Mouse (Mus musculus) heart, adult 2 months (tissue): Measurements from ENCODE around the gene Olfr279. TPM values are rescaled to one million over a fixed set of nuclear protein-coding genes. Genes with fewer than 3 reads are reported as not detected.
A peak's percentile ranks its signal among the peaks of the same experiment; 100 is the strongest.

Experiments
- DNase-seq, 2 experiments: peaks; one replicate each; pipeline ENCODE4 v3.0.0; 2021
- H3K27ac ChIP-seq: fragments of 200-600 bp; 2 replicates; pipeline ENCODE4 v1.8.1; 2022
- H3K27me3 ChIP-seq: fragments of 200-500 bp; 2 replicates; pipeline ENCODE4 v1.6.1; 2012; ENCODE audit warnings: mild to moderate bottlenecking, low read length, inconsistent platforms, mixed read lengths; ENCODE audit not compliant: control insufficient read depth, insufficient read depth
- H3K36me3 ChIP-seq: fragments of 200-500 bp; 2 replicates; pipeline ENCODE4 v1.6.1; 2012; ENCODE audit warnings: low read length, inconsistent platforms; ENCODE audit not compliant: control insufficient read depth, insufficient read depth
- H3K4me1 ChIP-seq: fragments of 200-500 bp; 2 replicates; pipeline ENCODE4 v1.6.1; 2011; ENCODE audit warnings: low read length; ENCODE audit not compliant: control insufficient read depth, insufficient read depth
- H3K4me3 ChIP-seq: fragments of 200-600 bp; 2 replicates; pipeline ENCODE4 v1.8.1; 2022
- H3K79me2 ChIP-seq: fragments of 200-500 bp; replicated peaks from 2 replicates; pipeline ENCODE4 v1.6.1; 2012; ENCODE audit warnings: mild to moderate bottlenecking, inconsistent platforms, low read length, moderate library complexity, mixed read lengths; ENCODE audit not compliant: control insufficient read depth, insufficient read depth
- H3K9ac ChIP-seq: fragments of 200-500 bp; 2 replicates; pipeline ENCODE4 v1.6.1; 2012; ENCODE audit warnings: low read depth, mild to moderate bottlenecking, control low read depth, inconsistent platforms, low read length, mixed read lengths
- CTCF ChIP-seq: fragments of 200-600 bp; IDR thresholded peaks from 2 replicates; pipeline ENCODE4 v1.8.1; 2022; ENCODE audit warnings: antibody characterized with exemption, mild to moderate bottlenecking, moderate library complexity
- EP300 ChIP-seq: fragments of 200-500 bp; IDR thresholded peaks from 2 replicates; pipeline ENCODE4 v1.6.1; 2011; ENCODE audit warnings: low read depth, low read length, control low read depth; ENCODE audit not compliant: insufficient read depth
- POLR2A ChIP-seq: fragments of 200-500 bp; IDR thresholded peaks from 2 replicates; pipeline ENCODE4 v1.6.1; 2011; ENCODE audit warnings: mild to moderate bottlenecking, low read depth, low read length, control low read depth; ENCODE audit not compliant: insufficient read depth
- WGBS: fragments of 180-500 bp; shearing (Covaris S2); methylation state at CpG from one replicate; pipeline ENCODE4 v1.1.7; 2018; 5-methylcytosine and 5-hydroxymethylcytosine counted together
- intact Hi-C: fragments of 180-260 bp; cut with DNase I; formaldehyde crosslinking; loops from one replicate; pipeline ENCODE4 v1.15.1; 2025
- polyA plus RNA-seq: library from polyadenylated mRNA; depleted of rRNA; stranded (reverse); fragments of >200 nt; gene quantifications from 2 replicates; pipeline ENCODE4 v1.2.3, GENCODE M21; 2012
- total RNA-seq, 2 experiments: library from RNA; stranded (reverse); gene quantifications; 2 replicates each; pipeline ENCODE4 v1.2.3; 2021

The Olfr279 gene
- total and polyA plus RNA-seq, 3 experiments, result not detected

DNA sequence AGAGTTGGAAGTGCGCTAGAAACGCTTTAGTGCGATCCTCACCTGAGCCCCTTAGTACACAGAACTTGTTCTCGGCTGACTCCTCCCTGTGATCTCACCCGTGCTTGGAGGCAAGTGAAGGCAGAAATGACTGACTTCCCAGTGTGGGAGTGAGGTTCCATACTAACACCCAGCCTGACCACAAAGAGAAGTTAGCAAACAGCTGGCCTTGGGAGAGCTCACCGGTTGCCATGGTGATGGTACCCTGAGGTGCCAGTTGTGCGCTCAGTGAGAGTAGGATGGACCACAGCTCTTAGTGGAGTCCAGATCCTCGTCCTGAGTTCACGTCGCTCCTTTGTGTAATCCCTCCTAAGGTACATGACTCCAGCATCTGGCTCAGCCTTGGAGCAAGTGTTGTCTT lies 17.2 kb upstream of the Olfr279 start:
- Histone ChIP-seq H3K36me3 (no peaks in the 10 kb centered on the region), H3K4me3 (no peak overlapping the region), H3K4me1 (no peaks in the 10 kb centered on the region), H3K9ac (no peak overlapping the region), H3K79me2 (no peaks in the 10 kb centered on the region), H3K27me3 (no peaks in the 10 kb centered on the region), H3K27ac (no peak overlapping the region)
- no peak for TF ChIP-seq EP300
- intact Hi-C loops, result loop anchor here (10.0 kb wide), 1 partner anchor 290 kb away; no protein-coding TSS in a partner anchor
- no peak for DNase-seq
- WGBS, result 85% methylated on average over 10 of the region's 10 CpGs

DNA sequence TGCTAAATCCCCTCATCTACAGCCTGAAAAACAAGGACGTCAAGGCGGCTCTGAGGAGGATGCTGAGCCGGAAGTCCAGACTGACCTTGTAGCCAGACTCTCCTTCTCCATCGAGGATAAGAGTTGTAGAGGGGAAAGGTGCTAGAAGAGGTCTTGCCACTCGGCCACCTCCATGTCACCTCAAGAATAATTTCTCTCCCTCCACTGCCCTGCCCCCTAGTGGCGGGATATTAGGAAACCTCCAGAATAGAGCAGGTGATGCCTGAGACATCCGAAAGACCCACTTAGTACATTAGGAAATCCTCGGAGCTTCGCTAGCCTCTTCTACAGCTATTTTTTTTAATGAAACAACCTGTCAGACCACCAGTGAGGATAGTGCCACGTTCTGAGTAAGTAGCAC lies 16.8 kb upstream of the Olfr279 start:
- Histone ChIP-seq H3K27me3 (no peaks in the 10 kb centered on the region), H3K79me2 (no peaks in the 10 kb centered on the region), H3K9ac (no peak overlapping the region), H3K36me3 (no peaks in the 10 kb centered on the region), H3K27ac (no peak overlapping the region), H3K4me3 (no peak overlapping the region), H3K4me1 (no peaks in the 10 kb centered on the region)
- TF ChIP-seq POLR2A (no peak), CTCF (peak; percentile 76), EP300 (no peak)
- WGBS, result 47% methylated on average over 10 of the region's 10 CpGs
- intact Hi-C loops, result loop anchor here (10.0 kb wide), 1 partner anchor 291 kb away; no protein-coding TSS in a partner anchor
- DNase-seq, result peak; percentile 42 to 67

DNA sequence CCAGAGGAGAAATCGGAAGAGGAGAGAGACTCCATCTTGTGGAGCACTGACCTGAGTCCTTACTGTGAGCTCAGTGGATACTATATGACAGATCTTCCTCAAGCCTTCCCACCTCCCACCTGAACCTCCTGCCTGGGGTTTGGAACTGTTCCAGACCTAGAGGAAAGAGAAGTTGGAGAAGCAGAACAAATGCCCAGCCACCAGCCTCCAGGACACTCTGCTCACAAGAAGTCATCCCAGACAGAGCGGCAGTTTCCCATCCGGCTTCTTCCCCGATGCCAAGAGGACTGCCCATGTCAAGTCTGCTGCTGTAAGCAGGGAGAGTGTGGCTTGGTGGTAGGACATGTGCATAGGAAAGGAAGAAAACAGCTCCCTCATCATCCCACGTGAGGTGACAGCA lies 15.9 kb upstream of the Olfr279 start:
- Histone ChIP-seq H3K27me3 (no peaks in the 10 kb centered on the region), H3K36me3 (no peaks in the 10 kb centered on the region), H3K9ac (no peak overlapping the region), H3K4me1 (no peaks in the 10 kb centered on the region), H3K27ac (no peak overlapping the region), H3K4me3 (no peak overlapping the region), H3K79me2 (no peaks in the 10 kb centered on the region)
- DNase-seq, result no peak
- intact Hi-C loops, result loop anchor here (10.0 kb wide), 1 partner anchor 291 kb away; no protein-coding TSS in a partner anchor
- no peak for TF ChIP-seq POLR2A
- TF ChIP-seq CTCF, result no peak
- TF ChIP-seq EP300, result no peak
- 73% methylated on average over 5 of the region's 5 CpGs for WGBS

DNA sequence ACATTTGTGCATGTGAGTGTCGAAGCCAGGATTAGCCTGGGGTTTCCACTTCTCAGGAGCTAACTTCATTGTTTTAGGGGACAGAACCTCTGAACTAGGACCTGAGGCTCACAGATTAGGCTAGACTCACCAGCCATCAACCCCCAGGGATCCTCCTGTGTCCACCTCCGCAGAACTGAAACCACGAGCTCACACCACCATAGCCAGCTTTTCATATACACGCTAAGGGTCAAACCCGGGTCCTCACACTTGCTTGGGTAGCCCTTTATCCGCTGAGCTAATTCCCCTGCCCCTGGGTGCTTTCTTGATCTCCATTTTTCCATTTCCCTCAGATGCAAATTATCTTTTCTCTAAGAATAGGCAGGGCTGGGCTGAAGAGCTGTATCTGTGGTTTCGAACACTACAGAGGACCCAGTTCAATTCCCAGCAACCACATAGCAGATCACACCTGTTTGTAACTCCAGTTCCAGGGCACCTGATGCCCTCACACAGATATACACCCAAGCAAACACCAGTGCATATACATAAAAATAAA lies 12.6 kb upstream of the Olfr279 start:
- TF ChIP-seq EP300 (no peak), POLR2A (no peak), CTCF (no peak)
- peaks cover 15% of the 10 kb centered on the region for H3K4me1 ChIP-seq
- intact Hi-C loops, result loop anchor here (10.0 kb wide), 1 partner anchor 295 kb away; no protein-coding TSS in a partner anchor
- H3K9ac ChIP-seq, result no peak overlapping the region
- no peak for DNase-seq
- H3K36me3 ChIP-seq, result peaks cover 2% of the 10 kb centered on the region; the same call in 1 of the 2 replicates
- no peaks in the 10 kb centered on the region for H3K79me2 ChIP-seq
- no peaks in the 10 kb centered on the region for H3K27me3 ChIP-seq
- H3K4me3 ChIP-seq, result no peak overlapping the region
- no peak overlapping the region for H3K27ac ChIP-seq
- WGBS, result 79% methylated on average over 7 of the region's 7 CpGs

DNA sequence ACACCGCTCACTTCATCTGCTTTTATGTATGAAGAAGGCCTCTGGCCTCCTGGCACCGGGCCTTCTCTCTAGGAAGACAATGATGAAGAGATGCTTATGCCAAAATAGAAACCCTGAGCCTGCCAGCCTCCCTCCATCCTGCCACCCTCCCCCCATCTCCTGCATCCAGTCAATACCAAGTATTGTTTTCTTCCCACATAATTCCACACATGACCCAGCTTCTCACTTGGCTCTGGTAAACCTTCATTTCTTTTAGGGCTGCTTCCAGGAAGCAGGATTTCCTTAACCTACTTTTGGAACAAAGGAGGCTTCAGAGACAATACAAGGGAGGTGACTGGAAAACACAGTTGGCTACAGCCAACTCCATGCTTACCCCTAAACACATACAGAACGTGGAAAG lies 9.5 kb upstream of the Olfr279 start, which contains the start of gene Lalba:
Lalba (minus strand) TSS at position 21 of the 400 bp plus-strand sequence.
- TF ChIP-seq EP300, result no peak
- H3K79me2 ChIP-seq, result no peaks in the 10 kb centered on the region
- intact Hi-C loops, result no loop called here
- no peak within 1 kb of the TSS for H3K9ac ChIP-seq
- no peak within 1 kb of the TSS for H3K4me3 ChIP-seq
- H3K36me3 ChIP-seq, result peaks cover 2% of the 10 kb centered on the region; the same call in 1 of the 2 replicates
- peak within 1 kb of the TSS; percentile 87 for H3K27ac ChIP-seq
- 35% methylated on average over 3 of the region's 3 CpGs for WGBS
- peaks cover 15% of the 10 kb centered on the region for H3K4me1 ChIP-seq
- DNase-seq, result peak; percentile 33 to 43
- H3K27me3 ChIP-seq, result no peaks in the 10 kb centered on the region

DNA sequence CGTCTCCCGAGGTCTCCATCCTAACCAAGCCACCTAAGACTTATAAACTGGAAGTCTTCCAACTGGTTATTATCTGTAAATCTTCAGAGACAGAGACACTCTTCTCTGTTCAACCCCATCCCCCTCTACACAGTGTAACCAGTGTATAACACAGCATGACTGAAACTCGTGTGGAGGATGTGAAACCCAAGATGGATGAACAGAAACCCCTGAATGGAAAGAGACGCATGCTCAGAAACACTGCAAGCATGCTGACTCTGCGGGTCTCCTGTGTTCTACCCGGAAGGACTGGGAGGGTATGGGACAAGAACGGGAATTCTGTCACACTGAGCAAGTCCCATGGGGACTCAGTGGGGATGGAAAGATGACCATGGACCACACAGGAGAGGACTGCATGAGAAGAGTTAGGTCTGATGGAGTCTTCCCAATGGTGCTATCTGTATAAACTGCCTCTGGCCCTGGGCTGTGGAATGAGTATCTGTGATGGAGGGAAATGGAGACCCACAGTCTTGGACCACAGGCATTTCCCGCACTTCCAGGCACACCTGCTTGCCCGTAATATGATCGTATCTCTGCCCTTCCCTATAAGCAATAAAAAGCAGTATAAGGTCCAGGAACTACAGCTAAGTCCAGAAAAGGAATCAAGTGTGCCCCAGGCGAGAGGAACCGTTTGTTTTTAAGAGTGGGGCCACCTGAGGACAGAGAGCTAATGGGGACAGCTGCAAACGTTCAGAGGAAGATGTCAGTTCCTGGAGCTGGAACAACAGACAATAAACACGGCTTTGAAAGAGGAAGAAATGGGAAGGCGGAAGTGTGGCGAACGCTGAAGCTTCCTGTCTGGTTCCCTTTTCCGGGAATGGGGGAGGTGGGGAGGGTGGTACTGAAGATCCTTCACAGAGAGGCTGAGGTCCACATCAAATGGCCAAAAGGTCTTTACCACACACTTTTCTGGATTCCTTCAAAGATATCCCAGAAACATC lies 8.0 kb upstream of the Olfr279 start:
- no peak for TF ChIP-seq CTCF
- no peak for TF ChIP-seq POLR2A
- TF ChIP-seq EP300, result peak; percentile 94
- peak overlapping the region; percentile 87 for H3K27ac ChIP-seq
- H3K4me3 ChIP-seq, result no peak overlapping the region
- peak; percentile 57 to 73 for DNase-seq
- peaks cover 15% of the 10 kb centered on the region for H3K4me1 ChIP-seq
- whole genome bisulfite sequencing, result 38% methylated on average over 18 of the region's 18 CpGs
- peaks cover 2% of the 10 kb centered on the region; the same call in 1 of the 2 replicates for H3K36me3 ChIP-seq
- H3K27me3 ChIP-seq, result no peaks in the 10 kb centered on the region
- intact Hi-C loops, result loop anchor here (1.0 kb wide), 1 partner anchor 22 kb away; no protein-coding TSS in a partner anchor
- H3K9ac ChIP-seq, result no peak overlapping the region
- no peaks in the 10 kb centered on the region for H3K79me2 ChIP-seq
